Mouse (Mus musculus) regulatory T cell (primary cell): Measurements from ENCODE around the gene Iqgap2.

ENCODE experiments used
- in situ Hi-C: fragments of 300-600 bp; cut with MboI, MseI; formaldehyde crosslinking; loops from one replicate; pipeline ENCODE4 v1.15.1; 2025; ENCODE audit warnings: high pct_unique_total_duplicates

Gene Iqgap2

GRCm38 (mm10) chr13:95714271-95714975, 177.3 kb downstream of the Iqgap2 start:
- in situ Hi-C loops, result no loop called here

DNA sequence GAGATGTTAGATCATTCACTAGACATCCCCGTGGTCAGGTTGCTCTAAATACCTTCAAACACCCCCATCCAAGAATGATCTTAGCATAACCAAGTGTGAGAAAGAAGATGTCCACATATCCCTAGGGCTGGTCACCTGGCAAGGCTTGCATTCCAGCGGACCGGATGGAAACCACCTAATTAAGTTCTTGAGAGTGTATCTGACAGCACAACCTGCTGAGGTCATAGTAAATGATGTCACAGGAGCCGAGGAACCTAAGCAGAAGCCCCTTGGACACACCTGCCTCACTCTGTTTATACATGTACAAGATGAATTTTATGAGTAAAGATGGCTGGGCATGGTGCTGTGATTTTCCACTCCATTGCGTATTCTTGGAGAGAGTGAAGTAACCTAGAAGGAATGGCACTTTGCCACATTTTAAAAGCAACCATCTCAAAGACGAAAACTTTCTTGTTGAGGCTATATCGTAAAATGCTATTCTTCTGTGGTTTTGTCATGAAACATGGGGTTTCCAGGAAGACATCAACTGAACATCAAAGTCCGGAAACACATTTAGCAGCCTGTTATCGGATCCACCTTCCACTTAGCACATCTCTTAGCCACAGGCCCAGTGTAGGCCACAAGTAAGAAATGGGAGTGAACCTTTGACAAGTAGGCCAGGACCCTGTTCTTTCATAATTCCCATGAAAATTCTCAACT, 179.0 kb downstream of the Iqgap2 start:
- in situ Hi-C loops, result no loop called here

GRCm38 (mm10) chr13:95712054-95712453, 179.7 kb downstream of the Iqgap2 start:
- in situ Hi-C loops, result no loop called here

GRCm38 (mm10) chr13:95705589-95705988, 186.1 kb downstream of the Iqgap2 start:
- in situ Hi-C loops, result no loop called here

DNA sequence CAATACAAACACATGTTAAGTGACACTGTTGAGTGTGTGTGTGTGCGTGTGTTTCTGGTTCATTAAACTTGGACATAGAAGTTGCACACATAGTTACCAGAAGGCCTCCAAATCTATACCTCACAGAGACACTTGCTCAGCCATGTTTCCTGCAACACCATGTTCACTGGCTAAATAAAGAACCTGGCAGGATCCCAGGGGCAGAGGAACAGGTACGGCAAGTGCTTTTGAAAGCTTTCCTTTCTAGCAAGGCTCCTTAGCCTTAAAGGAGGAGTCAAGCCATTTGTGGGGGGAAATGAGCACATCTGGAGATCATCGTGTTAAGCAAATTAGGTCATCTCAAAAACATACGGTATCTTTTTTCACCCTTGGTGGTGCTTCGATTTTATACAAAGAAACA, 188.3 kb downstream of the Iqgap2 start:
- in situ Hi-C loops, result no loop called here

DNA sequence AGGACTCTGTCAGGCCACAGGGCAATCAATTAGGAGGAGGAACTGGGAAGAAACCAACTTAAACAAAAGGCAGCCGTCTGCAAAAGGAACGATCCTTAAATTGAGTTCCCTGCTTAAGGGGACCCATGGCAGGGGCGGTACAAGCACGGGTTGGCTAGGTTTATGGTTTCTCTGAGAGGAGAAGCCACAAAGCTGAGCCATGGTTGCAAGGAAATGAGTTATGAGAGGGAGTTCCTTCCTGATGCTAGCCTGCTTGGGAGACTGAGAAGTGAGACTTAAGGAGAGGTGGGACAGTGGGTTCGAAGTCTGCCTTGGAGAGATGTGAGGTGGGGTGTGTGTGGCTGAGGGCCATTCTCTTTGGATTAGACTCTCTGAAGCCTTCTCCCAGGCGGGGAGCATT, 193.8 kb downstream of the Iqgap2 start:
- in situ Hi-C loops, result no loop called here

GRCm38 (mm10) chr13:95696654-95697163, 195.0 kb downstream of the Iqgap2 start, which contains the start of gene F2rl2:
F2rl2 (plus strand) TSS chr13:95696853.
- in situ Hi-C loops, result no loop called here

DNA sequence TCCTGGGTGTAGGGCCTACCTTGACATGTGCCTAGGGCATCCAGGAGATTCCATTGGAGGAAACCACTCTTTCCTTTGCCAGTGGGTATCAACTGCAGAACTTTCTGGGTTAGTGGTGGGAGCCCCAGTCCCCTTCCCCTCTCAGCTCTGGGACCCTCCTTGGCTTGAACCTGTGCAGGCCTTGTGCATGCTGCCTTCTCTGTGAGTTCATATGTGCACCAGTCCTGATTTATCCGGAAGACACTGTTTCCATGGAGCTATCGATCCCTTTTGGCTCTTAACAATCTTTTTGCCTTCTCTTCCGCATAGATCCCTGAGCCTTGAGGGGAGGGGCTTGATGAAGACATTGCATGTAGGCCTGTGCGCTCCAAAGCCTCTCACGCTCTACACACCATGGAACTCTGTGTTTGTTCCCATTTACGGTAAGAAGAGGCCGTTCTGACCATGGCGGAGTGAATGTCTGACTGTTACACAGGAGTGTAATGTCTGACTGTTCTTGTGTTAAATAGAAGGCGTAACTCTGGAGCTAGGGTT, 195.5 kb downstream of the Iqgap2 start:
- in situ Hi-C loops, result no loop called here

DNA sequence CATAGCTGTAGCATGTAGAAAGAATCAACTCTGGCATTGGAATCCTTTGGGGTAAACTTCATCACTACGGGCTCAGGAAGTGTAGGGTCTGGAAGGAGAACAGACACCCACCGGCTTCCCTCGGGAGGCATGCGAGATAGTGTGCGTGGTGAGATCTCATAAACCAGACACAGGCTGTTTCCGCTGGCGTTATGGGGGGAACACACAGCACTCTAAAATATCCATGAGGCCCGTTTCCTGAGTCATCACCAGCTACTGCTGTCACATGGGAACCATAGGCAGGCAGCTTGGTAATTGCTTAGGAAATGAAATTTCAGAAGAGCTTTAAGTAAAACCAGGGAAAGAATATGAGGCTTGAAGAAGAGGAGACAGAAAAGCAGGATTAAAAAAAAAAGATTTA, 199.5 kb downstream of the Iqgap2 start:
- in situ Hi-C loops, result no loop called here

- in situ Hi-C loops, result no loop called here
These were observed 203.1 kb downstream of the Iqgap2 start for GRCm38 (mm10) chr13:95688576-95688975.

GRCm38 (mm10) chr13:95685736-95686135, 206.0 kb downstream of the Iqgap2 start:
- in situ Hi-C loops, result no loop called here

GRCm38 (mm10) chr13:95684656-95685244, 207.0 kb downstream of the Iqgap2 start:
- in situ Hi-C loops, result no loop called here

GRCm38 (mm10) chr13:95679491-95679941, 212.2 kb downstream of the Iqgap2 start:
- in situ Hi-C loops, result no loop called here

DNA sequence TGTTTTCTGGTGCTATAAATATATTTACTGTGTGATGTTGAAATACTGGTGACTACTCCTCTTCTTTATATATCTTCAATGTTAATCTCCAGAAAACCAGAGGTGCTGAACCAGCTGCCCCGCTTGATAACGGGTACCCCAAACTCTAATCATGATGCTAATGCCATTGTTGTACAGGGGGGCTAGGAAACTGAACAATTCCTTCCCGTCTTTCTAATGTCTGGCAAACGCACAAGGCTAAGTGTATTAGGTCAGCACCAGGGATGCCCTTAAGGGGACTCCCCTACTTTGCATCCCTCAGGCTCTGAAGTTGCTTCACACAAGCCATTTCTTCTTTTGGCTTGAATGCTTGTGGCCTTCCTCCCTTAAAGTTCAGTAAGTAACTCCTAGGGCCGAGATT, 212.6 kb downstream of the Iqgap2 start:
- in situ Hi-C loops, result no loop called here

GRCm38 (mm10) chr13:95672372-95672771, 219.3 kb downstream of the Iqgap2 start:
- in situ Hi-C loops, result loop anchor here (25.0 kb wide), 1 partner anchor 1710 kb away; no protein-coding TSS in a partner anchor

- in situ Hi-C loops, result loop anchor here (25.0 kb wide), 1 partner anchor 1709 kb away; no protein-coding TSS in a partner anchor
These were observed 220.4 kb downstream of the Iqgap2 start for GRCm38 (mm10) chr13:95671108-95671897.

DNA sequence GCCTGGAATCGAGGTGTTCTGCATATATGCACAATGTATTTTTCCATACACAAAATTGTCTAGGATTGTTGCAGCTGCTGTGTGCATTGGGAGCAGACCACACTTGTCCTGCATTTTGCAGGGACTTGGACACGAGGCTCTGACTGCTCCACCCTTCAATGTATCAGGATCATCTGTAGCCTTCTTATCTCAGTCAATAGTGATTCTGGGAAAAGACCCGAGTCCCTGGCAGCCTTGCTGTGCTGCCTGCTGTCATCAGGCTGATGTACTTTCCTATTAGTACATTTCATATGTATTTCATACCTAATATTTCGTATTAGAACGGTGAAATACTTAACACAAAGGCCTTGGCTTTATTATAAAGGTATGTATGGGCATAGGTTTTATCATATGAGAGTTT, 221.2 kb downstream of the Iqgap2 start:
- in situ Hi-C loops, result loop anchor here (25.0 kb wide), 1 partner anchor 1708 kb away; no protein-coding TSS in a partner anchor

- in situ Hi-C loops, result loop anchor here (25.0 kb wide), 1 partner anchor 1705 kb away; no protein-coding TSS in a partner anchor
These were observed 224.5 kb downstream of the Iqgap2 start for GRCm38 (mm10) chr13:95667260-95667659.

GRCm38 (mm10) chr13:95665644-95666356, 225.9 kb downstream of the Iqgap2 start:
- in situ Hi-C loops, result loop anchor here (25.0 kb wide), 1 partner anchor 1703 kb away; no protein-coding TSS in a partner anchor

GRCm38 (mm10) chr13:95663834-95664233, 227.9 kb downstream of the Iqgap2 start:
- in situ Hi-C loops, result loop anchor here (25.0 kb wide), 1 partner anchor 1702 kb away; no protein-coding TSS in a partner anchor
